Mouse (Mus musculus) MEL (cell line): ENCODE results near the gene Gm11992. TPM values are rescaled to one million over a fixed set of nuclear protein-coding genes. Genes with fewer than 3 reads are reported as not detected.

ENCODE experiments used
- DNase-seq: peaks from one replicate; pipeline ENCODE4 v3.0.0; 2011; ENCODE audit warnings: low read depth, low spot score
- H3K27ac ChIP-seq: 2 replicates; pipeline ENCODE4 v1.5.1; 2012; ENCODE audit warnings: low read depth, mild to moderate bottlenecking, control low read depth, low read length, moderate library complexity; ENCODE audit not compliant: control insufficient read depth
- H3K27me3 ChIP-seq, 2 experiments: fragments of 150-350 bp in 1 of 2; sonication (generic) in 1 of 2; 2 replicates each; pipeline ENCODE4 v1.6.1; 2012; ENCODE audit warnings: low read length in 2 of 2, mild to moderate bottlenecking in 2 of 2, improper control_type of control experiment in 1 of 2, moderate library complexity in 1 of 2; ENCODE audit not compliant: insufficient read depth in 2 of 2, control insufficient read depth in 1 of 2
- H3K36me3 ChIP-seq, 2 experiments: 2 replicates each; pipeline ENCODE4 v1.6.1; 2012 to 2014; ENCODE audit warnings: low read length in 2 of 2, improper control_type of control experiment in 1 of 2, inconsistent platforms in 1 of 2, mild to moderate bottlenecking in 1 of 2; ENCODE audit not compliant: insufficient read depth in 2 of 2, control insufficient read depth in 1 of 2
- H3K4me1 ChIP-seq, 2 experiments: fragments of 150-350 bp in 1 of 2; sonication (generic) in 1 of 2; 2 replicates each; pipeline ENCODE4 v1.6.1; 2012; ENCODE audit warnings: low read length in 2 of 2, improper control_type of control experiment in 1 of 2, mild to moderate bottlenecking in 1 of 2; ENCODE audit not compliant: insufficient read depth in 2 of 2, control insufficient read depth in 1 of 2
- H3K4me3 ChIP-seq, 2 experiments: fragments of 150-350 bp in 1 of 2; sonication (generic) in 1 of 2; 2 replicates each; pipeline ENCODE4 v1.5.1; 2012; ENCODE audit warnings: low read depth in 2 of 2, low read length in 2 of 2, mild to moderate bottlenecking in 2 of 2, moderate library complexity in 2 of 2, control low read depth in 1 of 2, improper control_type of control experiment in 1 of 2; ENCODE audit not compliant: control insufficient read depth in 1 of 2, insufficient read depth in 1 of 2
- H3K79me2 ChIP-seq: 2 replicates; pipeline ENCODE4 v1.6.1; 2012; ENCODE audit warnings: mild to moderate bottlenecking, low read length, moderate library complexity; ENCODE audit not compliant: control insufficient read depth, poor library complexity, insufficient read depth
- H3K9ac ChIP-seq: 2 replicates; pipeline ENCODE4 v1.6.1; 2012; ENCODE audit warnings: low read depth, mild to moderate bottlenecking, control low read depth, low read length, moderate library complexity; ENCODE audit not compliant: control insufficient read depth, poor library complexity, severe bottlenecking
- H3K9me3 ChIP-seq: fragments of 150-350 bp; sonication (generic); replicated peaks from 2 replicates; pipeline ENCODE4 v1.6.1; 2012; ENCODE audit warnings: mild to moderate bottlenecking, low read length, improper control_type of control experiment, moderate library complexity; ENCODE audit not compliant: insufficient read depth
- BHLHE40 ChIP-seq: IDR thresholded peaks from 2 replicates; pipeline ENCODE4 v1.6.1; 2012; ENCODE audit warnings: low read depth, mild to moderate bottlenecking, inconsistent platforms, low read length, improper control_type of control experiment, borderline replicate concordance
- CHD2 ChIP-seq: IDR thresholded peaks from 2 replicates; pipeline ENCODE4 v1.6.1; 2011; ENCODE audit warnings: low read length, improper control_type of control experiment
- CTCF ChIP-seq, 3 experiments: IDR thresholded peaks in 2 of 3; conservative IDR thresholded peaks in 1 of 3; 2 replicates each; pipeline ENCODE4 v1.5.1; 2011 to 2012; ENCODE audit warnings: low read length in 3 of 3, low read depth in 2 of 3, mild to moderate bottlenecking in 2 of 3, improper control_type of control experiment in 1 of 3, inconsistent platforms in 1 of 3, mixed read lengths in 1 of 3, moderate library complexity in 1 of 3; ENCODE audit not compliant: control insufficient read depth in 1 of 3, insufficient read depth in 1 of 3, poor library complexity in 1 of 3, severe bottlenecking in 1 of 3
- E2F4 ChIP-seq: IDR thresholded peaks from 2 replicates; pipeline ENCODE4 v1.6.1; 2011; ENCODE audit warnings: low read depth, low read length, improper control_type of control experiment, borderline replicate concordance
- ELF1 ChIP-seq: IDR thresholded peaks from 2 replicates; pipeline ENCODE4 v1.6.1; 2014; ENCODE audit warnings: low read depth, mild to moderate bottlenecking, inconsistent platforms, low read length, improper control_type of control experiment, moderate library complexity
- EP300 ChIP-seq, 2 experiments: IDR thresholded peaks; 2 replicates each; pipeline ENCODE4 v1.6.1; 2011; ENCODE audit warnings: improper control_type of control experiment in 2 of 2, low read length in 2 of 2, low read depth in 1 of 2, mild to moderate bottlenecking in 1 of 2
- ETS1 ChIP-seq: IDR thresholded peaks from 2 replicates; pipeline ENCODE4 v1.6.1; 2012; ENCODE audit warnings: low read depth, mild to moderate bottlenecking, inconsistent platforms, low read length, improper control_type of control experiment, moderate library complexity
- GABPA ChIP-seq: IDR thresholded peaks from 2 replicates; pipeline ENCODE4 v1.6.1; 2012; ENCODE audit warnings: low read depth, mild to moderate bottlenecking, inconsistent platforms, low read length, improper control_type of control experiment, moderate library complexity
- GATA1 ChIP-seq: IDR thresholded peaks from 2 replicates; pipeline ENCODE4 v1.6.1; 2011; ENCODE audit warnings: low read depth, low read length, improper control_type of control experiment
- HCFC1 ChIP-seq: IDR thresholded peaks from 2 replicates; pipeline ENCODE4 v1.6.1; 2012; ENCODE audit warnings: low read depth, mild to moderate bottlenecking, inconsistent platforms, low read length, improper control_type of control experiment, moderate library complexity
- JUND ChIP-seq: IDR thresholded peaks from 2 replicates; pipeline ENCODE4 v1.6.1; 2011; ENCODE audit warnings: low read depth, mild to moderate bottlenecking, improper control_type of control experiment, low read length
- MEF2A ChIP-seq: IDR thresholded peaks from 2 replicates; pipeline ENCODE4 v1.6.1; 2014; ENCODE audit warnings: low read depth, mild to moderate bottlenecking, inconsistent platforms, low read length, improper control_type of control experiment; ENCODE audit not compliant: poor library complexity, insufficient replicate concordance, severe bottlenecking; ENCODE audit errors: extremely low read depth
- MYB ChIP-seq: IDR thresholded peaks from 2 replicates; pipeline ENCODE4 v1.6.1; 2011; ENCODE audit warnings: mild to moderate bottlenecking, low read depth, low read length, improper control_type of control experiment
- MYC ChIP-seq: IDR thresholded peaks from 2 replicates; pipeline ENCODE4 v1.6.1; 2011; ENCODE audit warnings: low read depth, mild to moderate bottlenecking, low read length, improper control_type of control experiment, moderate library complexity
- POLR2AphosphoS5 ChIP-seq: IDR thresholded peaks from 2 replicates; pipeline ENCODE4 v1.6.1; 2012; ENCODE audit warnings: low read depth, borderline replicate concordance, mild to moderate bottlenecking, inconsistent platforms, low read length, moderate library complexity, mixed read lengths
- RAD21 ChIP-seq: IDR thresholded peaks from 2 replicates; pipeline ENCODE4 v1.6.1; 2011; ENCODE audit warnings: mild to moderate bottlenecking, low read depth, low read length, improper control_type of control experiment
- TAL1 ChIP-seq: IDR thresholded peaks from 2 replicates; pipeline ENCODE4 v1.6.1; 2012; ENCODE audit warnings: mild to moderate bottlenecking, inconsistent platforms, low read length, moderate library complexity, mixed read lengths
- TBP ChIP-seq: IDR thresholded peaks from 2 replicates; pipeline ENCODE4 v1.8.0; 2011; ENCODE audit warnings: low read depth, low read length, improper control_type of control experiment
- TCF12 ChIP-seq: IDR thresholded peaks from 2 replicates; pipeline ENCODE4 v1.6.1; 2014; ENCODE audit warnings: low read depth, mild to moderate bottlenecking, inconsistent platforms, low read length, improper control_type of control experiment, moderate library complexity
- UBTF ChIP-seq: IDR thresholded peaks from 2 replicates; pipeline ENCODE4 v1.6.1; 2012; ENCODE audit warnings: low read depth, mild to moderate bottlenecking, inconsistent platforms, low read length, improper control_type of control experiment, moderate library complexity, borderline replicate concordance; ENCODE audit not compliant: insufficient read depth
- USF1 ChIP-seq: IDR thresholded peaks from 2 replicates; pipeline ENCODE4 v1.6.1; 2014; ENCODE audit warnings: low read depth, mild to moderate bottlenecking, inconsistent platforms, low read length, improper control_type of control experiment, moderate library complexity
- USF2 ChIP-seq, 2 experiments: IDR thresholded peaks; 2 replicates each; pipeline ENCODE4 v1.6.1; 2011 to 2012; ENCODE audit warnings: improper control_type of control experiment in 2 of 2, low read length in 2 of 2, borderline replicate concordance in 1 of 2, inconsistent platforms in 1 of 2, low read depth in 1 of 2, mild to moderate bottlenecking in 1 of 2; ENCODE audit not compliant: insufficient read depth in 1 of 2
- ZC3H11A ChIP-seq: IDR thresholded peaks from 2 replicates; pipeline ENCODE4 v1.6.1; 2012; ENCODE audit warnings: low read depth, mild to moderate bottlenecking, inconsistent platforms, low read length, improper control_type of control experiment
- ZKSCAN1 ChIP-seq: IDR thresholded peaks from 2 replicates; pipeline ENCODE4 v1.6.1; 2012; ENCODE audit warnings: low read depth, mild to moderate bottlenecking, inconsistent platforms, low read length, improper control_type of control experiment, moderate library complexity
- ZMIZ1 ChIP-seq: IDR thresholded peaks from 2 replicates; pipeline ENCODE4 v1.6.1; 2012; ENCODE audit warnings: low read depth, mild to moderate bottlenecking, inconsistent platforms, low read length, improper control_type of control experiment, moderate library complexity
- ZNF384 ChIP-seq: IDR thresholded peaks from 2 replicates; pipeline ENCODE4 v1.6.1; 2012; ENCODE audit warnings: low read depth, mild to moderate bottlenecking, inconsistent platforms, low read length, improper control_type of control experiment
- polyA plus RNA-seq, 2 experiments: library from polyadenylated mRNA; stranded (reverse) in 1 of 2; unstranded in 1 of 2; fragments of >175 nt in 1 of 2; fragments of >200 nt in 1 of 2; gene quantifications; 2 replicates each; pipeline versions ENCODE4 v1.2.1 to v1.2.4; 2012; ENCODE audit warnings: low replicate concordance in 2 of 2, low read depth in 1 of 2; ENCODE audit not compliant: insufficient read length in 2 of 2, insufficient read depth in 1 of 2, missing spikeins in 1 of 2
- total RNA-seq: library from RNA; depleted of rRNA; stranded (reverse); fragments of 300-350 nt; gene quantifications from 2 replicates; pipeline ENCODE4 v1.2.3, GENCODE M21; 2012

Gm11992 gene
- total and polyA plus RNA-seq, 3 experiments, result not detected

GRCm38 (mm10) chr11:9060029-9060428, 11.6 kb downstream of the Gm11992 start:
- no peak for DNase-seq
- H3K27ac ChIP-seq, result no peak overlapping the region
- H3K27me3 ChIP-seq, result no peaks in the 10 kb centered on the region; a peak in 1 of 4 replicates
- TF ChIP-seq TAL1 (no peak), MEF2A (no peak), USF1 (no peak), GATA1 (no peak), ZKSCAN1 (no peak), UBTF (no peak), ELF1 (no peak), JUND (no peak), ZNF384 (no peak), CHD2 (no peak), USF2 (IDR thresholded peaks at IDR 0.05; ENCODE audit: borderline replicate concordance in 1 of 2, insufficient read depth in 1 of 2, low read depth in 1 of 2, low read length in 2 of 2) (no peak), GABPA (no peak), RAD21 (no peak), ZMIZ1 (no peak), TCF12 (no peak), ZC3H11A (no peak)
- no peak overlapping the region for H3K9ac ChIP-seq
- H3K4me3 ChIP-seq, result no peak overlapping the region
- H3K79me2 ChIP-seq, result no peaks in the 10 kb centered on the region
- H3K4me1 ChIP-seq, result 0 out of 4 replicates have a peak, but pooled peaks cover 0 to 2% of the 10 kb centered on the region in 2 experiments
- H3K36me3 ChIP-seq, result no peaks in the 10 kb centered on the region
- no peaks in the 10 kb centered on the region for H3K9me3 ChIP-seq

GRCm38 (mm10) chr11:9060484-9060883, 12.1 kb downstream of the Gm11992 start:
- TF ChIP-seq UBTF, result no peak
- no peak for TF ChIP-seq RAD21
- TF ChIP-seq GABPA, result no peak
- TF ChIP-seq ETS1, result no peak
- no peak for TF ChIP-seq MYC
- no peak for TF ChIP-seq POLR2AphosphoS5
- no peak for TF ChIP-seq E2F4
- no peak for TF ChIP-seq EP300 (IDR thresholded peaks at IDR 0.05; ENCODE audit: low read depth in 1 of 2, low read length in 2 of 2)
- TF ChIP-seq HCFC1, result no peak
- no peak for TF ChIP-seq ZNF384
- TF ChIP-seq ZMIZ1, result no peak
- TF ChIP-seq CTCF (IDR thresholded peaks at IDR 0.05 in 2 of 3, conservative IDR thresholded peaks at IDR 0.05 in 1 of 3; ENCODE audit: control insufficient read depth in 1 of 3, insufficient read depth in 1 of 3, low read depth in 2 of 3, low read length in 3 of 3, poor library complexity in 1 of 3, severe bottlenecking in 1 of 3), result no peak
- TF ChIP-seq TBP, result no peak
- TF ChIP-seq ELF1, result no peak
- no peak for TF ChIP-seq MYB
- TF ChIP-seq BHLHE40, result no peak
- TF ChIP-seq USF2 (IDR thresholded peaks at IDR 0.05; ENCODE audit: borderline replicate concordance in 1 of 2, insufficient read depth in 1 of 2, low read depth in 1 of 2, low read length in 2 of 2), result no peak
- H3K27ac ChIP-seq, result no peak overlapping the region
- no peak overlapping the region for H3K9ac ChIP-seq
- no peak overlapping the region for H3K4me3 ChIP-seq
- no peaks in the 10 kb centered on the region; a peak in 1 of 4 replicates for H3K27me3 ChIP-seq
- H3K36me3 ChIP-seq, result no peaks in the 10 kb centered on the region
- 0 out of 4 replicates have a peak, but pooled peaks cover 0 to 2% of the 10 kb centered on the region in 2 experiments for H3K4me1 ChIP-seq
- H3K79me2 ChIP-seq, result no peaks in the 10 kb centered on the region
- DNase-seq, result no peak
- no peaks in the 10 kb centered on the region for H3K9me3 ChIP-seq
